Mouse (Mus musculus): ENCODE measurements at regions not wholly inside any gene's neighbourhood (a gene's known extent, or its start where the extent isn't known, plus 50 kb on each side); places are given as distances from the start of the nearest gene placed in this dataset.

GRCm38 (mm10) chr1:48109358-48109757 is 1216.7 kb upstream of the Slc39a10 start:
- no peaks in the 10 kb centered on the region for H3K27me3 ChIP-seq (ENCODE audit: insufficient read depth, low read length)
- H3K36me3 ChIP-seq (ENCODE audit: insufficient read depth) = no peaks in the 10 kb centered on the region
- H3K9me3 ChIP-seq (ENCODE audit: low read length) = no peaks in the 10 kb centered on the region
- ATAC-seq (peak; percentile 51; the same call in 1 of the 2 replicates), DNase-seq (peak; percentile 4)
- H3K4me2 ChIP-seq (ENCODE audit: low read depth) = no peak overlapping the region
- 23% methylated on average over 1 of the region's 1 CpGs for WGBS
- no peak overlapping the region for H3K4me3 ChIP-seq (ENCODE audit: low read depth, low read length)
- H3K9ac ChIP-seq = no peak overlapping the region
- no peak overlapping the region for H3K27ac ChIP-seq (ENCODE audit: low read depth, low read length)
- H3K4me1 ChIP-seq (ENCODE audit: insufficient read depth) = no peaks in the 10 kb centered on the region
- TF ChIP-seq CTCF (IDR thresholded peaks at IDR 0.05; ENCODE audit: low read depth) = no peak
